Mouse (Mus musculus) cerebellum, adult 2 months (tissue): ENCODE data around the gene Cox8b.

ENCODE experiments used
- CTCF ChIP-seq: fragments of 200-500 bp; IDR thresholded peaks from 2 replicates; pipeline ENCODE4 v1.5.1; 2011; ENCODE audit warnings: low read depth, mild to moderate bottlenecking, control low read depth, low read length, moderate library complexity, borderline replicate concordance; ENCODE audit not compliant: insufficient read depth
- POLR2A ChIP-seq: fragments of 200-500 bp; IDR thresholded peaks from 2 replicates; pipeline ENCODE4 v1.6.1; 2011; ENCODE audit warnings: low read length, control low read depth, borderline replicate concordance; ENCODE audit not compliant: insufficient read depth

- no peak for TF ChIP-seq CTCF
- no peak for TF ChIP-seq POLR2A
Measured at GRCm38 (mm10) chr7:140942341-140942740, 42.1 kb upstream of the Cox8b start.
